Mouse (Mus musculus) hindbrain, embryonic 11.5 days (tissue): ENCODE data around the gene Bcar3. TPM values are rescaled to one million over a fixed set of nuclear protein-coding genes. Genes with fewer than 3 reads are reported as not detected.

ENCODE experiments used
- ATAC-seq: fragments of 200-750 bp; cut with Nextera tagmentation; 2 replicates; pipeline ENCODE4 v1.8.0; 2017; ENCODE audit warnings: mild to moderate bottlenecking, moderate TSS enrichment, moderate library complexity; ENCODE audit not compliant: low FRiP score
- DNase-seq: peaks from one replicate; pipeline ENCODE4 v3.0.0-alpha.2; 2015; ENCODE audit warnings: low spot score
- H3K27ac ChIP-seq: fragments of 300-500 bp; sonication (generic); 2 replicates; pipeline ENCODE4 v1.5.1; 2014; ENCODE audit warnings: mild to moderate bottlenecking, low read depth, low read length
- H3K27me3 ChIP-seq: fragments of 300-500 bp; sonication (generic); 2 replicates; pipeline ENCODE4 v1.6.1; 2014; ENCODE audit warnings: mild to moderate bottlenecking, low read length, moderate library complexity, mixed read lengths; ENCODE audit not compliant: control insufficient read depth, insufficient read depth
- H3K36me3 ChIP-seq: fragments of 300-500 bp; sonication (generic); 2 replicates; pipeline ENCODE4 v1.6.1; 2014; ENCODE audit warnings: mild to moderate bottlenecking, low read length, moderate library complexity, mixed read lengths; ENCODE audit not compliant: control insufficient read depth, insufficient read depth
- H3K4me1 ChIP-seq: fragments of 300-500 bp; sonication (generic); replicated peaks from 2 replicates; pipeline ENCODE4 v1.6.1; 2014; ENCODE audit warnings: low read length, mixed read lengths; ENCODE audit not compliant: control insufficient read depth, insufficient read depth
- H3K4me2 ChIP-seq: fragments of 300-500 bp; sonication (generic); replicated peaks from 2 replicates; pipeline ENCODE4 v1.6.1; 2014; ENCODE audit warnings: mild to moderate bottlenecking, low read depth, low read length
- H3K4me3 ChIP-seq: fragments of 300-500 bp; sonication (generic); 2 replicates; pipeline ENCODE4 v1.5.1; 2014; ENCODE audit warnings: low read depth, low read length
- H3K9ac ChIP-seq: fragments of 300-500 bp; sonication (generic); 2 replicates; pipeline ENCODE4 v1.6.1; 2014; ENCODE audit warnings: low read depth, low read length
- H3K9me3 ChIP-seq: fragments of 300-500 bp; sonication (generic); 2 replicates; pipeline ENCODE4 v1.6.1; 2016; ENCODE audit warnings: low read length; ENCODE audit not compliant: control insufficient read depth
- WGBS: fragments of 180-500 bp; shearing (Covaris S2); extraction: QIAGEN DNeasy Blood & Tissue Kit; methylation state at CpG from one replicate; pipeline ENCODE4 v1.1.7; 2014; 5-methylcytosine and 5-hydroxymethylcytosine counted together
- polyA plus RNA-seq: library from polyadenylated mRNA; unstranded; fragments of >200 nt; fragmentation: Nextera tagmentation; extraction: Ambion mirVana; gene quantifications from 2 replicates; pipeline ENCODE4 v1.2.1, GENCODE M21; 2014

Gene Bcar3
- polyA plus RNA-seq, 1 experiment from 2014 or later: 6.7 TPM

- no peaks in the 10 kb centered on the region for H3K27me3 ChIP-seq
- ATAC-seq: no peak
- no peaks in the 10 kb centered on the region for H3K36me3 ChIP-seq
- H3K4me2 ChIP-seq: no peak overlapping the region
- DNase-seq: no peak
- 64% methylated on average over 9 of the region's 9 CpGs for WGBS
- H3K4me3 ChIP-seq: no peak overlapping the region
- no peak overlapping the region for H3K9ac ChIP-seq
- no peaks in the 10 kb centered on the region for H3K9me3 ChIP-seq
- no peak overlapping the region for H3K27ac ChIP-seq
- peaks cover 2% of the 10 kb centered on the region; the same call in 1 of the 2 replicates for H3K4me1 ChIP-seq
These were observed 7.3 kb downstream of the Bcar3 start for GRCm38 (mm10) chr3:122300983-122301919.

- H3K36me3 ChIP-seq: no peaks in the 10 kb centered on the region
- no peaks in the 10 kb centered on the region for H3K9me3 ChIP-seq
- DNase-seq: no peak
- H3K9ac ChIP-seq: no peak overlapping the region
- H3K27me3 ChIP-seq: no peaks in the 10 kb centered on the region
- H3K4me3 ChIP-seq: no peak overlapping the region
- H3K4me2 ChIP-seq: no peak overlapping the region
- peaks cover 2% of the 10 kb centered on the region; the same call in 1 of the 2 replicates for H3K4me1 ChIP-seq
- WGBS: 87% methylated on average over 4 of the region's 4 CpGs
- H3K27ac ChIP-seq: no peak overlapping the region
- ATAC-seq: no peak
These were observed 10.6 kb downstream of the Bcar3 start for GRCm38 (mm10) chr3:122304560-122304959.

GRCm38 (mm10) chr3:122307894-122308671 is 14.1 kb downstream of the Bcar3 start:
- Histone ChIP-seq H3K4me1 (no peaks in the 10 kb centered on the region), H3K27me3 (no peaks in the 10 kb centered on the region), H3K9me3 (no peaks in the 10 kb centered on the region), H3K4me2 (no peak overlapping the region), H3K4me3 (no peak overlapping the region), H3K27ac (no peak overlapping the region), H3K36me3 (no peaks in the 10 kb centered on the region), H3K9ac (no peak overlapping the region)
- no peak for DNase-seq
- ATAC-seq: peak; percentile 57
- WGBS: 66% methylated on average over 4 of the region's 4 CpGs

GRCm38 (mm10) chr3:122308981-122309380 is 15.0 kb downstream of the Bcar3 start:
- Histone ChIP-seq H3K27me3 (no peaks in the 10 kb centered on the region), H3K4me3 (no peak overlapping the region), H3K36me3 (no peaks in the 10 kb centered on the region), H3K4me1 (peaks cover 2% of the 10 kb centered on the region; the same call in 1 of the 2 replicates), H3K9ac (no peak overlapping the region), H3K4me2 (no peak overlapping the region), H3K27ac (no peak overlapping the region), H3K9me3 (no peaks in the 10 kb centered on the region)
- no peak for ATAC-seq
- no peak for DNase-seq
- 22% methylated on average over 6 of the region's 6 CpGs for WGBS

GRCm38 (mm10) chr3:122312078-122312477 is 18.1 kb downstream of the Bcar3 start:
- 24% methylated on average over 2 of the region's 2 CpGs for WGBS
- H3K4me2 ChIP-seq: no peak overlapping the region
- peaks cover 7% of the 10 kb centered on the region; the same call in 1 of the 2 replicates for H3K4me1 ChIP-seq
- H3K9me3 ChIP-seq: no peaks in the 10 kb centered on the region
- no peaks in the 10 kb centered on the region for H3K27me3 ChIP-seq
- H3K4me3 ChIP-seq: no peak overlapping the region
- H3K36me3 ChIP-seq: no peaks in the 10 kb centered on the region
- no peak overlapping the region for H3K9ac ChIP-seq
- H3K27ac ChIP-seq: no peak overlapping the region
- peak; percentile 92 for DNase-seq
- ATAC-seq: peak; percentile 42

GRCm38 (mm10) chr3:122312936-122313629 is 19.1 kb downstream of the Bcar3 start:
- H3K9me3 ChIP-seq: no peaks in the 10 kb centered on the region
- H3K27me3 ChIP-seq: no peaks in the 10 kb centered on the region
- ATAC-seq (no peak), DNase-seq (no peak)
- H3K27ac ChIP-seq: no peak overlapping the region
- H3K4me3 ChIP-seq: no peak overlapping the region
- peaks cover 7% of the 10 kb centered on the region; the same call in 1 of the 2 replicates for H3K4me1 ChIP-seq
- H3K36me3 ChIP-seq: no peaks in the 10 kb centered on the region
- H3K9ac ChIP-seq: no peak overlapping the region
- WGBS: 79% methylated on average over 10 of the region's 10 CpGs
- H3K4me2 ChIP-seq: no peak overlapping the region

- peaks cover 7% of the 10 kb centered on the region; the same call in 1 of the 2 replicates for H3K4me1 ChIP-seq
- H3K36me3 ChIP-seq: no peaks in the 10 kb centered on the region
- 43% methylated on average over 7 of the region's 7 CpGs for WGBS
- H3K4me2 ChIP-seq: no peak overlapping the region
- no peak overlapping the region for H3K4me3 ChIP-seq
- DNase-seq (no peak), ATAC-seq (no peak)
- no peak overlapping the region for H3K9ac ChIP-seq
- H3K27ac ChIP-seq: no peak overlapping the region
- no peaks in the 10 kb centered on the region for H3K27me3 ChIP-seq
- H3K9me3 ChIP-seq: no peaks in the 10 kb centered on the region
These were observed 20.0 kb downstream of the Bcar3 start for GRCm38 (mm10) chr3:122313936-122314335.

GRCm38 (mm10) chr3:122316621-122317020 is 22.7 kb downstream of the Bcar3 start:
- Histone ChIP-seq H3K4me3 (no peak overlapping the region; the same call in 1 of the 2 replicates), H3K9ac (no peak overlapping the region), H3K4me1 (peaks cover 7% of the 10 kb centered on the region; the same call in 1 of the 2 replicates), H3K4me2 (0 out of 2 replicates have a peak overlapping the region, but pooled peaks have one; percentile 3), H3K9me3 (no peaks in the 10 kb centered on the region), H3K27ac (no peak overlapping the region), H3K27me3 (no peaks in the 10 kb centered on the region), H3K36me3 (no peaks in the 10 kb centered on the region)
- DNase-seq (no peak), ATAC-seq (no peak)
- 18% methylated on average over 11 of the region's 11 CpGs for WGBS
